Mouse (Mus musculus) cortical plate, adult 2 months (tissue): Measurements from ENCODE around the gene Bco1.

ENCODE experiments used
- CTCF ChIP-seq: fragments of 200-500 bp; IDR thresholded peaks from 2 replicates; pipeline ENCODE4 v1.5.1; 2011; ENCODE audit warnings: mild to moderate bottlenecking, control low read depth, low read length; ENCODE audit not compliant: insufficient read depth; ENCODE audit errors: extremely low read depth
- POLR2A ChIP-seq: fragments of 200-500 bp; IDR thresholded peaks from 2 replicates; pipeline ENCODE4 v1.6.1; 2011; ENCODE audit warnings: mild to moderate bottlenecking, low read length, control low read depth; ENCODE audit not compliant: insufficient read depth; ENCODE audit errors: extremely low read depth

DNA sequence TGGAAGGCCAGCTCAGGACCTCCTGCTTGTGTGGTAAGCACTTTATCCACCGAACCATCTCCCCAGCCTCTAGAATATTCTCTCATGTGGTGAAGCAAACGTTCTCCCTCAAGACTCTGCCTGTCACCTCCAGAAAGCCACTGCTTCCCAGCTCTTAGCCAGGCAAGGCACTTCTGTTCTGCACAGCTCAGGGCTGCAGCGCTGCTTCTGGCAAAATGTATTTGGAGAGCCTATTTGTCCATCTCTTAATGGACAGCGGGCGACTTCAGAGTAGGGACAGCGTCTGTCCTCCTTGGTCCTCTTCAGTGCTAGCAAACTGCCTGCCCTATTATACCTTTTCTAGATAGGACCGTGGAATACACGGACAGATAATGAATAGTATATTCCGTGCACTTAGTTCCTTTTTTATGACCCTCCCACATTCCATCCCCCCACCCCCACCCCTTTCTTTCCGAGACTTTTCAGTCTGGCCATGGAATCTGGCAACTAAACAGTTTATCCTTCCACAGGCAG, 1.5 kb downstream of the Bco1 start:
- no peak for TF ChIP-seq POLR2A
- no peak for TF ChIP-seq CTCF
